Mouse (Mus musculus): ENCODE measurements around the gene Gm3045. TPM values are rescaled to one million over a fixed set of nuclear protein-coding genes. Genes with fewer than 3 reads are reported as not detected.

The Gm3045 gene
- polyA plus RNA-seq, 1 experiment from 2014 or later = not detected

GRCm38 (mm10) chr13:56443411-56443810, 17.0 kb downstream of the Gm3045 start:
- no peak overlapping the region for H3K4me3 ChIP-seq (replicated peaks)

GRCm38 (mm10) chr13:56444112-56444511, 17.7 kb downstream of the Gm3045 start:
- Histone ChIP-seq H3K4me3 (replicated peaks) (no peak overlapping the region), H3K9ac (replicated peaks) (no peak overlapping the region), H3K27ac (no peak overlapping the region), H3K9me3 (no peaks in the 10 kb centered on the region), H3K4me1 (replicated peaks) (no peaks in the 10 kb centered on the region), H3K36me3 (no peaks in the 10 kb centered on the region), H3K27me3 (peaks cover 22% of the 10 kb centered on the region), H3K4me2 (no peak overlapping the region)
- 97% methylated on average over 3 of the region's 3 CpGs for WGBS
- no peak for ATAC-seq (ENCODE audit: insufficient number of reproducible peaks, insufficient read depth, low FRiP score, low TSS enrichment, low read depth)

More at GRCm38 (mm10) chr13:56443411-56443810, 17.0 kb downstream of the Gm3045 start:
- H3K27me3 ChIP-seq = peaks cover 29% of the 10 kb centered on the region
- no peak for ATAC-seq (ENCODE audit: insufficient number of reproducible peaks, insufficient read depth, low FRiP score, low TSS enrichment, low read depth)
- no peak overlapping the region for H3K4me2 ChIP-seq
- no peak overlapping the region for H3K9ac ChIP-seq (replicated peaks)
- WGBS = 76% methylated on average over 7 of the region's 7 CpGs
- no peaks in the 10 kb centered on the region for H3K9me3 ChIP-seq
- no peak overlapping the region for H3K27ac ChIP-seq
- peaks cover 7% of the 10 kb centered on the region for H3K4me1 ChIP-seq (replicated peaks)
- H3K36me3 ChIP-seq = no peaks in the 10 kb centered on the region

- H3K27ac ChIP-seq = no peak overlapping the region
- H3K9me3 ChIP-seq = no peaks in the 10 kb centered on the region
- 84% methylated on average over 6 of the region's 6 CpGs for WGBS
- H3K4me3 ChIP-seq (replicated peaks) = no peak overlapping the region
- H3K36me3 ChIP-seq = no peaks in the 10 kb centered on the region
- no peak overlapping the region for H3K9ac ChIP-seq (replicated peaks)
- H3K4me1 ChIP-seq (replicated peaks) = no peaks in the 10 kb centered on the region
- no peak overlapping the region for H3K4me2 ChIP-seq
- ATAC-seq (ENCODE audit: insufficient number of reproducible peaks, insufficient read depth, low FRiP score, low TSS enrichment, low read depth) = no peak
- H3K27me3 ChIP-seq = peaks cover 13% of the 10 kb centered on the region
These were observed 18.6 kb downstream of the Gm3045 start for GRCm38 (mm10) chr13:56444996-56445395.

GRCm38 (mm10) chr13:56449239-56450030, 23.0 kb downstream of the Gm3045 start:
- ATAC-seq (ENCODE audit: insufficient number of reproducible peaks, insufficient read depth, low FRiP score, low TSS enrichment, low read depth) = no peak
- Histone ChIP-seq H3K4me1 (replicated peaks) (no peaks in the 10 kb centered on the region), H3K36me3 (no peaks in the 10 kb centered on the region), H3K4me3 (replicated peaks) (no peak overlapping the region), H3K9me3 (no peaks in the 10 kb centered on the region), H3K9ac (replicated peaks) (no peak overlapping the region), H3K27me3 (peaks cover 3% of the 10 kb centered on the region; the same call in 1 of the 2 replicates), H3K27ac (no peak overlapping the region), H3K4me2 (no peak overlapping the region)
- WGBS = 76% methylated on average over 10 of the region's 10 CpGs

GRCm38 (mm10) chr13:56450035-56450434, 23.6 kb downstream of the Gm3045 start:
- 78% methylated on average over 8 of the region's 8 CpGs for WGBS
- no peaks in the 10 kb centered on the region for H3K36me3 ChIP-seq
- no peaks in the 10 kb centered on the region for H3K9me3 ChIP-seq
- H3K4me3 ChIP-seq (replicated peaks) = no peak overlapping the region
- ATAC-seq (ENCODE audit: insufficient number of reproducible peaks, insufficient read depth, low FRiP score, low TSS enrichment, low read depth) = no peak
- H3K4me2 ChIP-seq = no peak overlapping the region
- H3K9ac ChIP-seq (replicated peaks) = no peak overlapping the region
- no peaks in the 10 kb centered on the region for H3K4me1 ChIP-seq (replicated peaks)
- H3K27me3 ChIP-seq = peaks cover 3% of the 10 kb centered on the region; the same call in 1 of the 2 replicates
- H3K27ac ChIP-seq = no peak overlapping the region

GRCm38 (mm10) chr13:56458001-56458400, 31.6 kb downstream of the Gm3045 start:
- no peak overlapping the region for H3K4me3 ChIP-seq (replicated peaks)
- no peak for ATAC-seq (ENCODE audit: insufficient number of reproducible peaks, insufficient read depth, low FRiP score, low TSS enrichment, low read depth)
- no peak overlapping the region for H3K9ac ChIP-seq (replicated peaks)
- no peaks in the 10 kb centered on the region for H3K9me3 ChIP-seq
- no peak overlapping the region; the same call in 1 of the 2 replicates for H3K4me2 ChIP-seq
- H3K36me3 ChIP-seq = no peaks in the 10 kb centered on the region
- 69% methylated on average over 9 of the region's 9 CpGs for WGBS
- H3K27ac ChIP-seq = no peak overlapping the region
- H3K27me3 ChIP-seq = no peaks in the 10 kb centered on the region
- peaks cover 3% of the 10 kb centered on the region; the same call in 1 of the 2 replicates for H3K4me1 ChIP-seq (replicated peaks)

- WGBS = 81% methylated on average over 4 of the region's 4 CpGs
- no peaks in the 10 kb centered on the region for H3K36me3 ChIP-seq
- H3K4me1 ChIP-seq (replicated peaks) = peaks cover 3% of the 10 kb centered on the region; the same call in 1 of the 2 replicates
- ATAC-seq (ENCODE audit: insufficient number of reproducible peaks, insufficient read depth, low FRiP score, low TSS enrichment, low read depth) = no peak
- H3K9ac ChIP-seq (replicated peaks) = no peak overlapping the region
- no peak overlapping the region for H3K27ac ChIP-seq
- no peak overlapping the region for H3K4me2 ChIP-seq
- H3K9me3 ChIP-seq = no peaks in the 10 kb centered on the region
- peaks cover 4% of the 10 kb centered on the region; the same call in 1 of the 2 replicates for H3K27me3 ChIP-seq
- H3K4me3 ChIP-seq (replicated peaks) = no peak overlapping the region
These were observed 35.1 kb downstream of the Gm3045 start for GRCm38 (mm10) chr13:56461460-56461859.

GRCm38 (mm10) chr13:56462791-56463190, 36.4 kb downstream of the Gm3045 start:
- Histone ChIP-seq H3K4me1 (replicated peaks) (peaks cover 1% of the 10 kb centered on the region; the same call in 1 of the 2 replicates), H3K9ac (replicated peaks) (no peak overlapping the region), H3K4me2 (no peak overlapping the region), H3K27ac (no peak overlapping the region), H3K36me3 (no peaks in the 10 kb centered on the region), H3K4me3 (replicated peaks) (no peak overlapping the region), H3K27me3 (peaks cover 4% of the 10 kb centered on the region; the same call in 1 of the 2 replicates), H3K9me3 (no peaks in the 10 kb centered on the region)
- WGBS = 80% methylated on average over 4 of the region's 4 CpGs
- no peak for ATAC-seq (ENCODE audit: insufficient number of reproducible peaks, insufficient read depth, low FRiP score, low TSS enrichment, low read depth)

GRCm38 (mm10) chr13:56463261-56463660, 36.9 kb downstream of the Gm3045 start:
- Histone ChIP-seq H3K4me1 (replicated peaks) (no peaks in the 10 kb centered on the region; the same call in 1 of the 2 replicates), H3K36me3 (no peaks in the 10 kb centered on the region), H3K9ac (replicated peaks) (no peak overlapping the region), H3K4me2 (no peak overlapping the region), H3K27ac (no peak overlapping the region), H3K9me3 (no peaks in the 10 kb centered on the region), H3K4me3 (replicated peaks) (no peak overlapping the region), H3K27me3 (peaks cover 4% of the 10 kb centered on the region)
- 88% methylated on average over 7 of the region's 7 CpGs for WGBS
- no peak for ATAC-seq (ENCODE audit: insufficient number of reproducible peaks, insufficient read depth, low FRiP score, low TSS enrichment, low read depth)

GRCm38 (mm10) chr13:56463750-56464149, 37.4 kb downstream of the Gm3045 start:
- Histone ChIP-seq H3K4me1 (replicated peaks) (no peaks in the 10 kb centered on the region; the same call in 1 of the 2 replicates), H3K4me2 (no peak overlapping the region), H3K9ac (replicated peaks) (no peak overlapping the region), H3K4me3 (replicated peaks) (no peak overlapping the region), H3K36me3 (no peaks in the 10 kb centered on the region), H3K9me3 (no peaks in the 10 kb centered on the region), H3K27me3 (peaks cover 4% of the 10 kb centered on the region), H3K27ac (no peak overlapping the region)
- WGBS = 67% methylated on average over 6 of the region's 6 CpGs
- no peak for ATAC-seq (ENCODE audit: insufficient number of reproducible peaks, insufficient read depth, low FRiP score, low TSS enrichment, low read depth)

GRCm38 (mm10) chr13:56467786-56468185, 41.4 kb downstream of the Gm3045 start:
- WGBS = 88% methylated on average over 7 of the region's 7 CpGs
- H3K4me3 ChIP-seq (replicated peaks) = no peak overlapping the region
- H3K9ac ChIP-seq (replicated peaks) = no peak overlapping the region
- ATAC-seq (ENCODE audit: insufficient number of reproducible peaks, insufficient read depth, low FRiP score, low TSS enrichment, low read depth) = no peak
- no peaks in the 10 kb centered on the region for H3K36me3 ChIP-seq
- no peak overlapping the region for H3K27ac ChIP-seq
- no peak overlapping the region for H3K4me2 ChIP-seq
- no peaks in the 10 kb centered on the region for H3K9me3 ChIP-seq
- peaks cover 6% of the 10 kb centered on the region for H3K4me1 ChIP-seq (replicated peaks)
- H3K27me3 ChIP-seq = peaks cover 4% of the 10 kb centered on the region
